Mouse (Mus musculus) layer of hippocampus, adult 2 months (tissue): ENCODE data around the gene Spag7. TPM values are rescaled to one million over a fixed set of nuclear protein-coding genes. Genes with fewer than 3 reads are reported as not detected.
A peak's percentile ranks its signal among the peaks of the same experiment; 100 is the strongest.

Experiments used
- DNase-seq, 2 experiments: peaks; one replicate each; pipeline ENCODE4 v3.0.0; 2022; ENCODE audit warnings: low spot score in 2 of 2
- H3K27ac ChIP-seq: fragments of 200-600 bp; 2 replicates; pipeline ENCODE4 v1.8.1; 2022
- H3K4me3 ChIP-seq: fragments of 200-600 bp; 2 replicates; pipeline ENCODE4 v1.8.1; 2022; ENCODE audit warnings: mild to moderate bottlenecking
- CTCF ChIP-seq: fragments of 200-600 bp; conservative IDR thresholded peaks from 2 replicates; pipeline ENCODE4 v1.8.1; 2022; ENCODE audit warnings: antibody characterized with exemption, mild to moderate bottlenecking, moderate library complexity
- total RNA-seq, 2 experiments: library from RNA; stranded (reverse); gene quantifications; 2 replicates each; pipeline ENCODE4 v1.2.3; 2021

Spag7 gene
- total RNA-seq, 2 experiments from 2014 or later, result 50.8 to 54.7 TPM

- TF ChIP-seq CTCF, result no peak
- no peak overlapping the region for H3K4me3 ChIP-seq
- DNase-seq, result no peak
- H3K27ac ChIP-seq, result no peak overlapping the region
Observed at GRCm38 (mm10) chr11:70643051-70643450, 26.2 kb downstream of the Spag7 start.

GRCm38 (mm10) chr11:70641241-70641640 lies 28.0 kb downstream of the Spag7 start:
- Histone ChIP-seq H3K27ac (no peak overlapping the region), H3K4me3 (no peak overlapping the region)
- no peak for DNase-seq
- no peak for TF ChIP-seq CTCF

GRCm38 (mm10) chr11:70639976-70640375 lies 29.2 kb downstream of the Spag7 start:
- Histone ChIP-seq H3K27ac (no peak overlapping the region), H3K4me3 (no peak overlapping the region)
- no peak for TF ChIP-seq CTCF
- DNase-seq, result no peak

GRCm38 (mm10) chr11:70638714-70639278 lies 30.4 kb downstream of the Spag7 start, which contains the start of gene Gp1ba:
Gp1ba (plus strand) TSS chr11:70639122.
- H3K4me3 ChIP-seq, result no peak within 1 kb of the TSS
- no peak for TF ChIP-seq CTCF
- DNase-seq, result no peak
- H3K27ac ChIP-seq, result no peak within 1 kb of the TSS

- H3K4me3 ChIP-seq, result no peak overlapping the region
- no peak for DNase-seq
- TF ChIP-seq CTCF, result no peak
Observed at GRCm38 (mm10) chr11:70638293-70638692, 30.9 kb downstream of the Spag7 start.

GRCm38 (mm10) chr11:70637764-70638163 lies 31.5 kb downstream of the Spag7 start:
- TF ChIP-seq CTCF, result no peak
- no peak for DNase-seq
- H3K27ac ChIP-seq, result no peak overlapping the region
- H3K4me3 ChIP-seq, result no peak overlapping the region

More at GRCm38 (mm10) chr11:70638293-70638692, 30.9 kb downstream of the Spag7 start:
- no peak overlapping the region for H3K27ac ChIP-seq

- H3K4me3 ChIP-seq, result no peak overlapping the region
- H3K27ac ChIP-seq, result no peak overlapping the region
- no peak for TF ChIP-seq CTCF
- DNase-seq, result no peak
Observed at GRCm38 (mm10) chr11:70635601-70636000, 33.6 kb downstream of the Spag7 start.

- no peak for TF ChIP-seq CTCF
- no peak for DNase-seq
- Histone ChIP-seq H3K27ac (no peak overlapping the region), H3K4me3 (no peak overlapping the region)
Observed at GRCm38 (mm10) chr11:70630129-70630528, 39.1 kb downstream of the Spag7 start.

- no peak overlapping the region for H3K27ac ChIP-seq
- DNase-seq, result no peak
- no peak overlapping the region for H3K4me3 ChIP-seq
- TF ChIP-seq CTCF, result peak; percentile 62
Observed at GRCm38 (mm10) chr11:70629557-70629956, 39.7 kb downstream of the Spag7 start.

- no peak for DNase-seq
- no peak overlapping the region for H3K27ac ChIP-seq
- TF ChIP-seq CTCF, result no peak
- no peak overlapping the region for H3K4me3 ChIP-seq
Observed at GRCm38 (mm10) chr11:70628431-70628830, 40.8 kb downstream of the Spag7 start.

- TF ChIP-seq CTCF, result no peak
- H3K27ac ChIP-seq, result no peak overlapping the region
- no peak for DNase-seq
- no peak overlapping the region for H3K4me3 ChIP-seq
Observed at GRCm38 (mm10) chr11:70626877-70627276, 42.3 kb downstream of the Spag7 start.

GRCm38 (mm10) chr11:70625473-70625872 lies 43.7 kb downstream of the Spag7 start:
- DNase-seq, result no peak
- TF ChIP-seq CTCF, result peak; percentile 82

GRCm38 (mm10) chr11:70623053-70623742 lies 46.0 kb downstream of the Spag7 start:
- Histone ChIP-seq H3K4me3 (no peak overlapping the region), H3K27ac (no peak overlapping the region)
- peak; percentile 68 for TF ChIP-seq CTCF
- DNase-seq, result no peak

More at GRCm38 (mm10) chr11:70625473-70625872, 43.7 kb downstream of the Spag7 start:
- Histone ChIP-seq H3K4me3 (no peak overlapping the region), H3K27ac (no peak overlapping the region)
